Mouse (Mus musculus) kidney, adult 2 months (tissue): ENCODE measurements around the gene Cpeb3.

Source experiments
- CTCF ChIP-seq: fragments of 200-500 bp; conservative IDR thresholded peaks from 2 replicates; pipeline ENCODE4 v1.5.1; 2011; ENCODE audit warnings: low read depth, mild to moderate bottlenecking, control low read depth, low read length, moderate library complexity, mixed read lengths; ENCODE audit not compliant: insufficient read depth, insufficient read length
- POLR2A ChIP-seq: fragments of 200-500 bp; IDR thresholded peaks from one replicate; pipeline ENCODE4 v1.6.1; 2011; ENCODE audit warnings: low read depth, low read length, control low read depth

DNA sequence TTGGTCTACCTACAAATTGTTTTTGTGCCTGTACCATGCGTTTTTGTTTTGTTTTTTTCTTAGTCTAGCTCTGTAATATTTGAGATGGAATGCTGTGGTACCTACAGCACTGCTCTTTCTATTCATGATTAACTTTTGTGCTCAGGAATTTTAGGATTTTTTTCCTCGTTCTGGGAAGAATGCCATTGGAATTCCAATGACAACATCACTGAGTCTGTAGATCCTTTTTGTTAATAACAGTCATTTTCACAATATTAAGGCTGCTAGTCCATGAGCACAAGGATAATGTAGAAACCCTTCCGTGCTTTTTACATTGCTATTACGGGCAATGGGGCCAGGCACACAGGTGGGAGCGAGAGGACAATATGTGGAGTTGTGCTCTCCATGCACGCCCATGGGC, 96.6 kb downstream of the Cpeb3 start:
- TF ChIP-seq CTCF (no peak), POLR2A (no peak)
